Mouse (Mus musculus): ENCODE measurements at regions not wholly inside any gene's neighbourhood (a gene's known extent, or its start where the extent isn't known, plus 50 kb on each side); places are given as distances from the start of the nearest gene placed in this dataset.
"Not testable (repeated sequence)": the region's sequence is repeated elsewhere in the genome, so short reads cannot be mapped to it uniquely, and the experiment has no call there.

DNA sequence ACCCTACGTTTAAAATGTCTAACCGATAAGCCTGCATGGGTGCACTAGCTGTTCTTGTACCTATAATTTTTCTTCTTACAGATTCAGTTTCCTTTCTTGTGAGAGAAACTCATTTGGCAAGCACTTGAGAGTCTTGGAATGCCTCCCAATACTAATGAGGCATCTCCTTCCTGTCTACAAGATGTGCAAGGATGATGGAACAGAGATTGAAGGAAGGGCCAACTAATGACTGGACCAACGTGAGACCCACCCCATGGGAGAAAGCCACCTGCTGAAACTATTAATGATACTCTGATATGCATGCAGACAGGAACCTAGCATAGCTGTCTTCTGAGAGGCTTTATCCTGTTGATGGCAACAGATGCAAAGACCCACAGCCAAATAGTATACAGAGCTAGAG is 179.9 kb upstream of the Slitrk6 start:
- Histone ChIP-seq H3K27ac (ENCODE audit: poor library complexity, severe bottlenecking) (no peak overlapping the region), H3K27me3 (replicated peaks) (no peaks in the 10 kb centered on the region), H3K4me1 (replicated peaks) (no peaks in the 10 kb centered on the region), H3K4me2 (no peak overlapping the region), H3K36me3 (no peaks in the 10 kb centered on the region), H3K9ac (no peak overlapping the region), H3K9me3 (replicated peaks) (no peaks in the 10 kb centered on the region), H3K4me3 (no peak overlapping the region)
- no peak for ATAC-seq (ENCODE audit: insufficient number of reproducible peaks, low FRiP score)
- WGBS, result 77% methylated on average over 3 of the region's 3 CpGs

GRCm38 (mm10) chr14:110921989-110922388 is 167.0 kb upstream of the Slitrk6 start:
- Histone ChIP-seq H3K4me1 (replicated peaks) (no peaks in the 10 kb centered on the region), H3K36me3 (no peaks in the 10 kb centered on the region), H3K4me2 (no peak overlapping the region), H3K9me3 (replicated peaks) (no peaks in the 10 kb centered on the region), H3K4me3 (no peak overlapping the region), H3K9ac (no peak overlapping the region), H3K27ac (ENCODE audit: poor library complexity, severe bottlenecking) (no peak overlapping the region), H3K27me3 (replicated peaks) (no peaks in the 10 kb centered on the region)
- ATAC-seq (ENCODE audit: insufficient number of reproducible peaks, low FRiP score), result no peak

DNA sequence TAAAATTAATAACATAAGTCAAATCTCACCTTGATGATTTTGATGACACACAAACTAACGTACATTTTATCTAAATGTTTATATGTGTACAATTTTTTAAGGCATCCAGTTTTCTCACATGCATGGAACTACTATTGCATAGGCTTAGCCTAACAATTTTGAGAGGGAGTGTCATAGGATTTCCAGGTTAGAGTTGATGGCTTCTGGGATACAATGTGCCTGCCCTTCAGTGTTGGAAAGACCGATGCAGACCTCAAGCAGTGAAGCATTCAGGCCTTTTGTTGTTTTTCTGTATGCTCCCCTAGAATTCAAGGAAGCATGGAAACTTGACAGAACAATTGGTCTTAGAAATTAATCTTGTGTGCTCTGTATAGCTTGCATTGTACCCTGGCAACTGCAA is 158.4 kb upstream of the Slitrk6 start:
- H3K4me2 ChIP-seq, result no peak overlapping the region
- H3K27me3 ChIP-seq (replicated peaks), result no peaks in the 10 kb centered on the region
- 76% methylated on average over 2 of the region's 2 CpGs for WGBS
- no peak for ATAC-seq (ENCODE audit: insufficient number of reproducible peaks, low FRiP score)
- H3K4me1 ChIP-seq (replicated peaks), result no peaks in the 10 kb centered on the region
- no peak overlapping the region for H3K9ac ChIP-seq
- no peak overlapping the region for H3K4me3 ChIP-seq
- H3K27ac ChIP-seq (ENCODE audit: poor library complexity, severe bottlenecking), result no peak overlapping the region
- H3K36me3 ChIP-seq, result no peaks in the 10 kb centered on the region
- no peaks in the 10 kb centered on the region for H3K9me3 ChIP-seq (replicated peaks)

DNA sequence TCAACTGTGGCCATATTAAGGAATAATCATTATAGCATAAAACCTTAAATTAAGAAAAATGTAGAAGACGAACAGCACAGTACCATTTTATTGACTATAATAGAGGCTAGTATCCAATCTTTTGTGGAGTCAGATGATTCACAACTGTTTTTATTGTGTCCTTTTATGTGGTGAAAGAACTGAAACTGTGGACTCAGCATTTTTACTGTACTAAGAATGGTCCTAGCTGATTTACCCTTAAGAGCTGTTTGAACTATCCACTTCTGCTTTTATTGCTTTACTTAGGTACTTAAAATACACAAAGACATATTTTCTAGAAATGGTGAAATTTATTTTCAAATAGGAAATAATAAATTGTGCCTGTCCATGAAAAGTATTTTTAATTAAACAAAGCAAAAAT is 137.9 kb upstream of the Slitrk6 start:
- Histone ChIP-seq H3K36me3 (no peaks in the 10 kb centered on the region), H3K9ac (no peak overlapping the region), H3K4me2 (no peak overlapping the region), H3K27me3 (replicated peaks) (no peaks in the 10 kb centered on the region), H3K27ac (ENCODE audit: poor library complexity, severe bottlenecking) (no peak overlapping the region), H3K4me1 (replicated peaks) (no peaks in the 10 kb centered on the region), H3K9me3 (replicated peaks) (no peaks in the 10 kb centered on the region), H3K4me3 (no peak overlapping the region)
- no peak for ATAC-seq (ENCODE audit: insufficient number of reproducible peaks, low FRiP score)
- 82% methylated on average over 1 of the region's 1 CpGs for WGBS

DNA sequence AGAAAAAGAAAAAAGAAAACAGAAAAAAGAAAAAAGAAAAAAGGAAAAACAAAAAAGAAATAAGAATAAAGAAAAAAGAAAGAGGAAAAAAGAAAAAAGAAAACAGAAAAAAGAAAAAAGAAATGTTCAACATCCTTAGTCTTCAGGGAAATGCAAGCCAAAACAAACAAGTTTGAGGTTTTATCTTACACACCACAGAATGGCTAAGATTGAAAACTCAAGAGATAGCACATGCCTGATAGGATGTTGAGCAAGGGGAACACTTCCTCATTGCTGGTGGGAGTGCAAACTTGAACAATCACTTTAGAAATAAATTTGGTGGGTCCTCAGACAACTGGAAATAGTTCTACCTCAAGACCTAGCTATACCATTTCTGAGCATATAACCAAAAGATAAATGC is 116.4 kb upstream of the Slitrk6 start:
- Histone ChIP-seq H3K27me3 (replicated peaks) (no peaks in the 10 kb centered on the region), H3K9me3 (replicated peaks) (peaks cover 8% of the 10 kb centered on the region; the same call in 1 of the 2 replicates), H3K9ac (no peak overlapping the region), H3K4me2 (no peak overlapping the region), H3K27ac (ENCODE audit: poor library complexity, severe bottlenecking) (no peak overlapping the region), H3K4me1 (replicated peaks) (no peaks in the 10 kb centered on the region), H3K4me3 (no peak overlapping the region), H3K36me3 (no peaks in the 10 kb centered on the region)
- no peak for ATAC-seq (ENCODE audit: insufficient number of reproducible peaks, low FRiP score)

DNA sequence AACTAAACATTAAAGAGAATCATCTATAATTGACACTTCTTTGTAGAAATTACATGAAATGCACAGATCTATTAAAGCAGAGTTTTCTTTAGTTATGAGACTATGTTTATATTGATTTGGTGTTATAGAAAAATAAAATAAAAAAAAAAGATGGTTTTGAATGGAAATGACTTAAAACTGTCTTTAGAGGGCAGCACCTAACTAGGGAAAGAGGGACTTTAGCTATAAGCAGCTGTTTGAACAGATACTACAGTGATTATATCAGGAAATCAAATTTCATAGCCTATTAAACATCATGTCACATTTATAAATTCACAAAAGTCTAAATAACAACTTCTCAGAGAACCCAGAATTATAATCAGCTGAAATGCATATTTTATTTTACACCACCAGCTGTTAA is 69.7 kb upstream of the Slitrk6 start:
- Histone ChIP-seq H3K27me3 (replicated peaks) (no peaks in the 10 kb centered on the region), H3K4me1 (replicated peaks) (peaks cover 3% of the 10 kb centered on the region; the same call in 1 of the 2 replicates), H3K4me3 (no peak overlapping the region), H3K9me3 (replicated peaks) (no peaks in the 10 kb centered on the region), H3K4me2 (no peak overlapping the region), H3K36me3 (no peaks in the 10 kb centered on the region), H3K9ac (no peak overlapping the region), H3K27ac (ENCODE audit: poor library complexity, severe bottlenecking) (no peak overlapping the region)
- ATAC-seq (ENCODE audit: insufficient number of reproducible peaks, low FRiP score), result no peak

GRCm38 (mm10) chr14:110822174-110822573 is 67.2 kb upstream of the Slitrk6 start:
- peak overlapping the region; percentile 12; the same call in 1 of the 2 replicates for H3K4me2 ChIP-seq
- H3K27ac ChIP-seq (ENCODE audit: poor library complexity, severe bottlenecking), result not testable (repeated sequence)

More at GRCm38 (mm10) chr14:110822174-110822573, 67.2 kb upstream of the Slitrk6 start:
- not testable (repeated sequence) for H3K9ac ChIP-seq; H3K36me3 ChIP-seq; H3K4me1 ChIP-seq (replicated peaks); H3K4me3 ChIP-seq; H3K9me3 ChIP-seq (replicated peaks); H3K27me3 ChIP-seq (replicated peaks)
- WGBS, result 27% methylated on average over 3 of the region's 3 CpGs
- ATAC-seq (ENCODE audit: insufficient number of reproducible peaks, low FRiP score), result 0 out of 2 replicates have a peak, but pooled peaks have one; percentile 57

Measured in heart, embryonic 12.5 days (tissue).